Mouse (Mus musculus) spleen, postnatal 10 days (tissue): ENCODE results near the gene Clic3.

Experiments used
- DNase-seq, 2 experiments: peaks; one replicate each; pipeline ENCODE4 v3.0.0; 2021 to 2022; ENCODE audit warnings: low spot score in 2 of 2

Clic3 gene

DNA sequence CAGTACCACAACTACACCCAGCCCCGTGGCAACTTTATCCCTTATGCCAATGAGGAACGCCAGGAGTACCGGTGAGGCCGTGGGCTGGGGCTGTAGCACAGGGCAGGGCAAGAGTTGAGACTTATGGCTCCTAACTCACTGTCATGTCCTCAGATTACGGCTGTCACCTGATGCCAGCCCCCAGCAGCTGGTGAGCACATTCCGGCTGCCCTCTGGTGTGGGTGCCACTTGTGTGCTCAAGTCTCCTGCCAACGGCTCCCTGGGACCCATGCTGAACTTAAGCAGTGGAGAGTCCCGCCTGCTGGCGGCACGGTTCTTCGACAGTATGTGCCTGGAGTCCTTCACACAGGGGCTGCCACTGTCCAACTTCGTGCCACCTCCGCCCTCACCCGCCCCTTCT, 14.0 kb upstream of the Clic3 start:
- DNase-seq, result no peak

DNA sequence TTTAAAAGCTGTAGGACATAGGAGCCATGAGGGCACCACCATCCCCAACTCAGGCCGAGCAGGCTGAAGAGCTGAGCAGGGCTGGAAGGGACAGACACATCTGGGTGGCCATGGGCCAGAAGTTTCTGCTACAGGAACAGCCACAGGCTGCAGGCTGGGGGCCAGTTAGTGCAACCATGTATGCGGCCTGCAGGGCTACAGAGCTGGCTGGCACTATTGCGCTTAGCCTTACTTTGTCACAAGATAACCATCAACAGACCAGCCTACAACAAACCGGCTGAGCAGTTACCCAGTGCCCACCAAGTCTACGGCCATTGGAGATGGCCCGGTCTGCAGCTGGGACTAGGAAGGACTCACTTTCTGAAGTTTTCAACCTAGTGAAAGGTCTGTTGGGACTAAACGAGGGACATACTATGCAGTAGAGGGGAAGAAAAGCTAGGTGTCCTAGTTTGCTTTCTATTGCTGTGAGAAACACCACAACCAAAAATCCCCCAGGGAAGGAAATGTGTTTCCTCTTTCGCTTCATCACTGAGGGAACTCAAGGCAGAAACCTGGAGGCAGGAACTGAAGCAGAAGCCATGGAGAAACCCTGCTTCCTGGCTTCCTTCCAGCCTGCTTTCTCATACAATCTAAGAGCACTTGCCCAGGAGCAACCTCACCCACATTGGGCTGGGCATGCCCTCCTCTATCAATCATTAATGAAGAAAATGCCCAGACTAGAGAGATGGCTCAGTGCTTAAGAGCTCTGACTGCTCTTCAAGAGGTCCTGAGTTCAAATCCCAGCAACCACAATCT, 5.6 kb upstream of the Clic3 start:
- DNase-seq, result no peak

DNA sequence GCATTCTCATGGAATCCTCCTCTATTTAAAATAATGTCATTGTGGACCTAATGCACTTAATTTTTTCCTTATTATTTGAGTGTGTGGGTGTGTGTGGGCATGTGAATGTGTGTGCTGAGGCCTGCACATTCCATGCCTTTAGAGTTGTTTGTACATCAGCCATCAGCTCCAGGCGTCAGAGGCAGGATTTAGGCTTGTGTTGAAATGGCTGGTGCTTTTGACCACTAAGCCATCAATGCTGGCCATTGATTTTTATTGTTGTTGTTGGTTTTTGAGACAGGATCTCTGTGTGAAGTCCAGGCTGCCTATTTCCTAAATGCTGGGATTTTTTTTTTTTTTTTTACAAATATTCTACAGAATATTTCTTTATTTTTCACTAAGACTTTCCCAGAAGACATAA, 3.7 kb upstream of the Clic3 start:
- DNase-seq, result no peak

DNA sequence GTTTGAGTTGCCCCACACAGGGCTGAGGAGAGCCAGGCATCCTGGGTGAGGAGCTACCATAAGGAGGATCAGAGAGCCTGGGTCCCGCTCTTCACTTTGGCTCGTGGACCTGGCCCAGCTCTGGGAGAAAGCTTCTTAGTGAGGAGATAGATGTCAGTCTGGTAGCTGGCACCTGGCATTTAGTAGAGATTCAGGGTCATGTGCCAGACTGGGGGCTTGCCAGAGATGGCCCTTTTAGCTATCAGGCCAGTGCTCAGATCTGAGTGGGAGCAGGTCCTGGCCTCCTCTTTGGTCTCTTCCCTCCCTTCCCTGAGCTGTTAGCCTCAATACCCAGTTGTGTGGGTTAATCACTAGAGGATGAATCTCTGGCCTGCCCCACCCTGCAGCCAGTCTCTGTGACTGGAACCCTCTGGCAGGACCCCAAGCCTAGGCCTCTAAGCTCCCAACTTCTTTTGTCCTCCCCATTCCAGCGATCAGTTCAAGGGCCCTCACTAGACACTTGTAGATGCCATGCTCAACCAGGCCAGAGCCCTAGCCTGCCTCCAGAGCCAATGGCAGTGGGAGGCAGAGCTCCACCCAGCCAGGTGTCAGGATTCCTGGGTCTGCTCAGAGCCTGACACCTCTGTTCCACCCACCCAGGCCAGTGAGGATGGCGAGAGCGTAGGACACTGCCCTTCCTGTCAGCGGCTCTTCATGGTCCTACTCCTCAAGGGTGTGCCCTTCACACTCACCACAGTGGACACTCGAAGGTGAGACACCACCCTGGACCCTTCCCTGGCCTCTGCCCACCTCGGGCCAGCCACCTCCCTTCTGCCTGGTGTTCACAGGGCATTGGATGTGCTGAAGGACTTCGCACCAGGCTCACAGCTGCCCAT, 621 bp downstream of the Clic3 start:
- no peak for DNase-seq

DNA sequence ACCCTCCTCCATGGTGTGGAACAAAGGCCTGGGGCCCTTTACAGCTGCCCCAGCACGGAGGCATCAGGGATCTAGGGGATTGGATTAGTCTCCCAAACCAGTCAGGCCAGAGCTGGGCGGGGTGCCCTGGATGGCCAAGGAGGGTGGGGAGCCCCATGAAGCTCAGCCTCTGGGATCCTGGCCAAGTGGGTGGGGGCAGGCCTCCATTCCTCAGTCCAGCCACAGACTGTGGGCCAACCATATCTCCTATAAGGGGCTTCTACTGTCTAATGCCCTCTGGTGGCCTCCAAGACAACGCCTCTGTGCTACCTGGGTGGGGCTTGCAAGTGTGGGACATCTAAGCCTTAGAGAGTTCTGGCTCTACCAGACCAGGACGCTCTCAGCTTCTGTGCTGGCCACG, 2.3 kb downstream of the Clic3 start:
- DNase-seq, result no peak

DNA sequence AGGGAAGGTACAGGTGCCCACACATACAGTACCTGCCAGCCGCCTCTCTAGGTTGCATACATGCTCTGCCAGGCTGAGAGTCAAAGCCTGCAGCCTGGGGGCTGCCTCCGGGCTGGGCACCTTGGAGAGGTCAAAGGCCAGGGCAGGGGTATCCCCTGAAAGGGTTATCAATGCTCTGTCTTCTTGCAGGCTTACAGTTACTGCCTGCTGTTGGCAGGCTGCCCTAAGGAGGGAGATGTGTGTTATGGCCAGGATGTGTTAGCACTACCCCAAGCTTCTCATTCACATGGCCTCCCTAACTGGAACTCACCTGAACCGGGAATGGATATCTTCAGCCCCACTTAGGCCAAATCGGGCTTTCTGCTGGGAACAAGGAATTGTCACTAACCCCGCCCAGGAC, 3.5 kb downstream of the Clic3 start:
- peak; percentile 28 to 36 for DNase-seq

DNA sequence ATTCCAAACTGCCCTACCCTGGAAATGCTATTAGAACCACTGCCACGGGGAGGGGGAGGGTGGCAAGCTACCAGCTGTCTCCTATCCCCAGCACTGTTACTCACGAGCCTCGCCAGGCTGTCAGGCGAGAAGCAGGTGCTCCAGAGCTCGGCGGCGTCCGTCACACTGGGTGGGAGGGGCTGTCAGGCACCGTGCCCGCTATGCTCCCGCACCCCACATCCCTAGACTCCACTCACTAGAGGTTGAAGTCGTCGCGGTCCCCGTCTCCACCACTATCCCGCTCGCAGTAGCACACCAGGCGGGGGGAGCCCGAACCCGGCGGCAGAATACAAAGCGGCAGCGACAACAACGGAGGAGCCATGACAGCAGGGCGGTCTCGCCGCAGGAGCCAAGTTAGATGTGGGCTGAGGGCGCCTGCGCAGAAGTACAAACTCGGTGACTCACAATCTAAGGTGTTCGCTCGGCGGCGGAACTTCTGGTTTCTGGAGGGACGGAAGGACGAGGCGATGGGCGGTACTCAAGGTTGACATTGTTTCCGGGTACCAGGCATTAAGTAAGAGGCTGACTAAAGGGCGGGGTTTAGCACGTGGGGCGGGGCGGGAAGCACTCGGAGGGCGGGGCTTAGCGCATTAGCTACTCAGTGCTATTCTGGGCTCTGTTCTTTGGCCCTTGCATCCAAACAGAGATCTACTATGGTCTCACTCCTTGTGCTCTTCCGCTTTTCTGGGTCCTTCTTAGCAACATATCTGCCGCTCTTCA, 4.1 kb downstream of the Clic3 start, which contains the start of gene Paxx:
Gene Paxx (minus strand): TSS at position 544 of the 759 bp plus-strand sequence.
- peak; percentile 82 to 92 for DNase-seq

DNA sequence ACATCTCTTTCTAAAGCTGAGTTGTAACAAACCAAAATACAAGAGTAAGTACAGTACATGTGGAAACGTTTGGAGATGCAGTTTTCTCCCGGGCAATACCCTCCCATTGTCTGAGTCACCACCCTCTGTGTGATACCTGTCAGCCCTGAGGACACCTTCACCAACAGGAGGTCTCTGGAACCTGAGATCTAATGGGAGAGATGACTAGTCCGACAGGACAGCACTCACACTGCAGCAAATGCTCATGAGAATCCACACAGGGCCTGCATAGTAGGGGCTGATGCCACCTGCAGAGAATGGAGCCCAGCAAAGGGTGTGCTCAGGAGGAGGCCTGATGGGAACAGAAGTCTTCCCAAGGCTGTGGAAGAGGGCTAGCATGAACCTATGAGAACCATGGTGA, 4.8 kb downstream of the Clic3 start:
- no peak for DNase-seq

DNA sequence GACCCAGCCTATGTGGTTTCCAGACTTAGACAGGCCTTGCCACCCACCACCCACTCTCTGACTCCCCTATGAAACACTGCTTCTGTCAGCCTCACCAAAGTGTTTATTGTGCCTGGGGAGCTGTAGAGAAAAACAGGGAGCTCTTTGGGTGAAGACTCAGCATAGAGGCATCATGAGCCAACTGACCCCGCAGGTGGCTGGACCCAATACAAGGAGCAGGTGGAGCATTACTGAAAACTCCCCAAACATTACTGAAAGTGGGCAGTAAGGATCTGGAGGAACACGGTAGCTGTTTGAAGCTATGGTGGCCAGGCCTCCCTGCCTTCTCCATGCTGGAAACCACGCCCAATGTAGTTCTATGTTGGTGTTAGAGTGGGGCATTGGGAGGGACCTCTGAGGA, 7.0 kb downstream of the Clic3 start:
- DNase-seq, result no peak

DNA sequence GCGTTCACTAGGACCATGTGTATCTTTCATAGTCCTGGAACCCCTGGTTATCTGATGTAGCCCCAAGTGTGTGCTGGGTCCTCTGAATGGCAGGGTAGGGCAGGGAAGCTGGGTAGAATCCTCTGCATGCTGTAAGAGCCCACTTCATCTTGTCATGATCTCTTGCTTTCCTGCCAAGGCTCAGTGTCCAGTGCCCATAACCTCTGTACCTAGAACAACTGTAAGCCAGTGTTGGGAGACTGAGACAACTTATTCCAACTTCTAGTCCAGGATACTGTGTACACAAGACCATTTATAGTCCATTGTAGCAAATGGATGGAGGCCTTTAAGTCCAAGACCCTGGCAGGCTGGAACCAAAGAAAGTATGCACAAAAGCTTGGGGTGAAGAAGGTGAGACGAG, 8.6 kb downstream of the Clic3 start:
- DNase-seq, result no peak

DNA sequence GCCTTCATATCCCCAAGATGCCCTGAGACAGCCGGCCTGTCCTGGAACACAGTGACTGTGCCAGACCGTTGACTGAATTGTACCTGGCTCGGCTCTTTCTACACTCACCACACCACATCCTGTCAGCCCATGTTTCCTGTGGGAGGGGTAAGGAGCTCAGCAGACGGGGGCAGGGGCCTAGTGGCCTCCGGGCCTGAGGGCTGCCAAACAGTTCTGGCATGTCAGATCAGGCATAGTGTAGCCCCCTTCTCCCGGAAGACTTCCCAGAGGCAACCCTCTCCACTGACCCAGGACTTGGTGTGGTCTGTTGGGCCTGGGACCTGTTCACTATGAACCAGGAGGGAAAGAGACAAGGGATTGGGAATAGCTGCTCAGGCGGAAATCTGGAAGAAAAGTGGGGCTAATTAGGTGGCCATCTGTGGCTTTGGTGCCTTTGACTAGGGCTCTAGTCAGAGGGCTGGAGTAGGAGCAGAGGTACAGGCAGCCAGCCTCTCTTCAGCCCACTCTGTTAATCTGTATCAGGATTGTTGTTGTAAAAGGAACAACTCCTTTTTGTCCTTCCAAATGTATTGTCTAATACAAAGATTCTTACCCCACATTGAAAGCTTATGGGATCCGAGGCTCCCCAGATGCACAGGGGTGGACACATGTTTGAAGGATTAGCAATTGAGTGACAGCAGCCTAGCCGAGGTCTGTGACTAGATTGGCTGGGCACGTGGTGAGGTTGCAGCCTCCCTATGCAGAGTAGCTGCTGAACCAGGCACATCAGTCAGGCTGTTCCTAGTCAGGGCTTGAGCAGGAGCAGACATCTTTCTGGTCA, 9.4 kb downstream of the Clic3 start:
- peak in 1 of 2 experiments; percentile 73 for DNase-seq

DNA sequence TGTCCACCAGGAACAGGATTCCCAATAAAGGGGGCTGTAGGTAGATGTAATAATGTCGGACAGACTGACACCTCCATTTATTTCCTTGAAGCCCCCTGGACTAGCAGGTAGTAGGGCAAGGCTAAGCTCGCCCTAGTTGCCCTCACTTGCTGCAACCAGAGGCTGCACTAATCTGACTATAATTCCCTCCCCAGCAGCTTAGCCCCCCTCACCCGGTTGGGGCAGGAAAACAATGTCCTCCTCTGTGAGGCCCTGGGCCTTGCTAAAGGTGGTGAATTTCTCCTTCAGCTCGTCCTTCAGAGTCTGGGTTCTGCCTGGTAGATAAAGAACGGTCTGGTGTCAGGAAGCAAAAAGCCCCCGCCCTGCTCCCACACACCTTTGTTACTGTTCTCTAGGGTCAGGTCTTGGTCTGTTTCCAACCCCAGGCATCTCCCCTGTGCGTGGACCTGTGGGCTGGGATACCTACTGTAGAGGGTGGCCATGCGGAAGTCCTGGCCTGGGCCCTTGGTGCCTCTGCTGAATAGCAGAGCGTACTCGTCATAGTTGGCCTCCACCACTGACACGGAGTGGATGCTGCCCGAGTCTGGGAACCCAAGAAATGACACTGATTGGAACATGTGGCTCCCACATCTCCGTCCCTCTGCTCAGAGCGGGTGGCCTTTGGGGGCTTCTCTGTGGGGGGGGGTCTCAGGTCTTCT, 11.1 kb downstream of the Clic3 start:
- no peak for DNase-seq

DNA sequence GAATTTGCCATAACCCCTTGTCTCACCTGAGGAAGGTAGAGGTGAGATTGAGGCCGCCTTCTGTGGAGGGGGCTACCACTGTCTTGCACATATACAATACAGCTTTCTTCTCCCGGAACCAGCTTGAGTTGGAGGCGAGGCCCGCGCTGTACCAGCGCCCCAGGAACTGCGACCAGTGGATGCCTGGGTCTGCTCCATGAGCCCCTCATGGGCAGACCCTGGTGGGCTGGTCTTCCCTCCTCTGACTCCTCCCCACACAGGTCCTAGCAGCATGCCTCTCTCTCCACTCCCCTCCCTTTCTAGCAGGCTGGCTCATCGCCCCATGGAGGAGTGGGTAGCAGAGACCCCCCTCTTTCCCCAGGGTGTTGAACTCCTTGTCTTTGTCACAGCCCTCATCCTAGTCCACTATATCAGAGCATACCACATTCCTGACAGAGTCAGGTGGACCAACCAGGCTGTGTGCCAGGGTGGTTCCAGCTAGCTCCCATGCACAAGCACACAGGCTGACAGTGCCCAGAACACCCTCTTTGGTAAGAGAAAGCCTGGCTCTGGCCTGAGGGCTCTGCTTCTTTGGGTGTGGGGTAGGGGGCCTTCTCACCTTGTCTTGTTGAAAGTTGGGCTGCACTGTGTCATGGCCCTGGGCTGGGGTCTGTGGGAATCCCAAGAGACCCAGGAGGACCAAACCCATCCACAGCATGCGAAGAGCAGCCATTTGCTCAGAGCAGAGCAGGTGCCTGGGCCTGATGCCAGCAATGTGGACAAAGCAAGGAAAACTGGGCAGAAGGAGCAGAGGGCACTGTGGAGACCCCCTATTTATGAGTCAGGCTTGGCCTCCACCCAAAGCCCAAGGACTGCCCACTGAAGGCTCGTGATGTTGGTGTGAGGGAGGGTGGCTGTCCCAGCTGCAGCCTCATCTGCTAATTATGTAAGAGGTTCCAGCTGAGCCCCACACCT, 12.6 kb downstream of the Clic3 start:
- no peak for DNase-seq

DNA sequence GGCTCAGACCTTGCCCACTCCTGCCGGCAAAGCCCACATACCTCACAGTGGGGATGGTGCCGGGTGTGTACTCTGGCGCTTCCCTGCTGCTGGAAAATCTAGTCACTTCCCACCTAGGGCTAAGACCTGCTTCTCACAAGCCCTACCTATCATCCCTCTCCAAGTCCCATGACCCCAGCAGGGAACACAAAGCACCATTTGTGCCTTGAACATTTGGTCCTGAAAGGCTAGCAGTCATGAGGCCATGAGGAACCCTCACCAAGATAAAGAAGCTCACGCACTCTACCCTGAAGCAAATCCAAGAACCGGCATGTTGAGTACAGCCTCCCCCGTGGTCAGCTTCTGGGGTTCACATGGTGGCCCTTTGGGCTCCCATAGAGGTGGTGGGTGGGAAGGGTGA, 13.3 kb downstream of the Clic3 start, which contains the start of gene Ptgds:
Gene Ptgds (minus strand): TSS at position 78 of the 400 bp plus-strand sequence.
- no peak for DNase-seq

DNA sequence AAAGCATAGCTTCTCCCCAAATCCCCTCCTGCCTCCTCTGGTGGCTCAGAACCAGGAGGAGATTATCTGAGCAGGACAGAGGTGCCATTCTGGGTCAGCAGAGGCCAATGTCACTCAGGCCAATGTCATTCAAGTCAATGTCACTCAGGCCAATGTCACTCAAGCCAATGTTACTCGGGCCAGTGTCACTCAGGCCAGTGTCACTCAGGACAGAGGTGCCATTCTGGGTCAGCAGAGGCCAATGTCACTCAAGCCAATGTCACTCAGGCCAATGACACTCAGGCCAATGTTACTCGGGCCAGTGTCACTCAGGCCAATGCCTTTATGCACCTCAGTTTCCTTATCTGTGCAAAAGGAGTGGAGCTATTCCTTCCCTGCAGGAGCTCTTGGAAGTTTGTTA, 15.9 kb downstream of the Clic3 start:
- DNase-seq, result no peak

DNA sequence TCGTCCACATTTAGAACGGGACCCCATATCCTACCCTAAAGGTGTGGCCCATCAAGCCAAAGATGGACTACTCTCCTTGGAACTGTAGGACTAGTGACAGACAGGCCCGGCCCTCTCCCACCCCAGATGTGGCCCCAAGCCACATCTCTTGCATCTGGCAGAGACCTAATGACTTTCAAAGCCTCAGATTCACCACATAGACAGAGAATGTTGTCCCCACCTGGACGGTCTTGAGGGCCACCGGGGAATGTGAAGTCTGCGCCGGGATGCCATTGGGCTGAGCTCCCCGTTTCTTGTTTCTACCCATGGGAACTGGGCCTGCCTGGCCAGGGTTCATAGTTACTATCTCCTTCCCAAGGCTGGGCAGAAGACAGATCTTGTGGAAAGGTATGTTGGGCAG, 20.9 kb downstream of the Clic3 start:
- no peak for DNase-seq

DNA sequence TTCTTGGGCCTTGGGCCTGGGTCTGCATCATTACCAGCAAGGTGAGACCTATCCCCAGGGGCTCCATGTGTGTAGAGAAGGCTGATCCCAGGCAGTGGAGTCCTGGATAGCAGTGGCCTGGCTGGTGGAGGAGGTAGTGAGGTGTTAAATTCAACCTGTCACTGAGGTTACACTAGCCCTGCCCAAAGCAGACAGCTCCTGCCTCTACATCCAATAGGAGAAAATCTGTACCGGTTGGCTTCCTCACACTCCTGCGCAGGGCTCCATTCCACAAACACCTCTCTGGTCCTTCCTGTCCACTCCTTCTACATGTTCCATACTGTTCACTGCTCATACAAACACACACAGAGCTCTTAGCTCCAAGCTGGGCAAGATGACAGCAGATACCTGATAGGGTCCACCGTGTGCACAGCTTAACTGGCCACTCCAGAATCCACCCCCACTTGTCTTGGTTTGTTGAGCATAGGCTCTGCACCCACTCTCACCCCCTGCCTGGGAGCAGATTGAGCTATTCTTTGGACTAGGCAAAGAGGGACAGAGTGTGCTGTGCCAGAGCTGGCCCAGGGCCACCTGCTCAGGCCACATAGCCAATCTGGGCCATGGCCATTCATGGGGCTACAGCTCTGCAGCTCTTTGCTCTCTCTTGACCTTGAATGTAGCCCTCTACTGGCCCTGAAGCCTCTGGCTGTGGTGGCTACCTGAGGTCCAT, 21.5 kb downstream of the Clic3 start:
- DNase-seq, result no peak

DNA sequence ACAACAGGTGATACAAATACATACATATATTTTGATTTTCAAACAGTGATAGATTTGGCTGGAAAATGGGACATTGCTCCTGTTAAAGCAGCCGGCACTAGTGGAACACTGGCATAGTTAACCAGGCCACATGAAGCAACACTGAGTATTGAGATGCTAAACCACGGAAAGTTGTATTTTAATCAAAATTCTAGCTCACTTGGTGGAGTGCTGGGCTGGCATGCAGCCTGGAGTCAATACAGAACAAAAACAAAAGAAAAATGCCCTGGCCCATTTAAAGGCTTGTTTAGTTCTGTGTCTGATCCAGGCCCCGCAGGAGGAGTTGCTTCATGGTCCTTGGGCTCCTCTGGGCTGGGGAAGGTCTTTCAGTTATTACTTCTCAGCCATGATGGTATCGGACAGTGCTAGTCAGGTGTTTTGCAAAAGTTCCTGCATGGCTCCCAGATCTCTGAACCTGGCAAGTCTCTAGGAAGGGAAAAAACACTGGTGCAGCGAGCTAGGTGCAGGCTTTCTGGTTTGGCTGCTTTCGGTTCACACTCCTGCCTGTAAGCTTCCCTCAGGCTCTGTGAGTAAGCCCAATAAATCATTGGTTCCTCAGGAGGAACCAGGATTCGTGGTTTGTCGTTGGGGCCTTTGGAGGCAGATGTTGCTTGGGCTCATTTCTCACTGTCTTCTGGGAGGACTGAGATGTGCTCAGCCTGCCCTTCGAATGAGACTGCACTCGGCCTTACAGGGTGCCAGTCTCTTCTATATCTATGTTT, 23.1 kb downstream of the Clic3 start:
- no peak for DNase-seq
